Mouse (Mus musculus) thymus, adult 2 months (tissue): Measurements from ENCODE around the gene Dnah1. TPM values are rescaled to one million over a fixed set of nuclear protein-coding genes. Genes with fewer than 3 reads are reported as not detected.

Experiments
- DNase-seq: peaks from one replicate; pipeline ENCODE4 v3.0.0; 2021
- H3K27ac ChIP-seq: fragments of 200-500 bp; 2 replicates; pipeline ENCODE4 v1.5.1; 2012; ENCODE audit warnings: low read length, control low read depth; ENCODE audit not compliant: control insufficient read depth, insufficient read depth
- H3K27me3 ChIP-seq: fragments of 200-500 bp; 2 replicates; pipeline ENCODE4 v1.6.1; 2012; ENCODE audit warnings: mild to moderate bottlenecking, low read length, moderate library complexity, mixed read lengths; ENCODE audit not compliant: control insufficient read depth, insufficient read depth
- H3K36me3 ChIP-seq: fragments of 200-500 bp; 2 replicates; pipeline ENCODE4 v1.6.1; 2012; ENCODE audit warnings: mild to moderate bottlenecking, low read length, moderate library complexity; ENCODE audit not compliant: control insufficient read depth, insufficient read depth
- H3K4me1 ChIP-seq: fragments of 200-500 bp; replicated peaks from 2 replicates; pipeline ENCODE4 v1.6.1; 2012; ENCODE audit warnings: low read length; ENCODE audit not compliant: control insufficient read depth, insufficient read depth
- H3K4me3 ChIP-seq: fragments of 200-500 bp; 2 replicates; pipeline ENCODE4 v1.5.1; 2012; ENCODE audit warnings: mild to moderate bottlenecking, low read length, control low read depth, moderate library complexity; ENCODE audit not compliant: control insufficient read depth, insufficient read depth
- CTCF ChIP-seq: fragments of 200-500 bp; IDR thresholded peaks from 2 replicates; pipeline ENCODE4 v1.5.1; 2012; ENCODE audit warnings: mild to moderate bottlenecking, control low read depth, low read length, moderate library complexity, borderline replicate concordance; ENCODE audit not compliant: control insufficient read depth, poor library complexity, insufficient read depth; ENCODE audit errors: extremely low read depth
- POLR2A ChIP-seq: fragments of 200-500 bp; IDR thresholded peaks from 2 replicates; pipeline ENCODE4 v1.6.1; 2012; ENCODE audit warnings: mild to moderate bottlenecking, low read length, control low read depth, moderate library complexity; ENCODE audit not compliant: control insufficient read depth, poor library complexity, insufficient read depth; ENCODE audit errors: extremely low read depth
- WGBS: fragments of 180-500 bp; shearing (Covaris S2); methylation state at CpG from one replicate; pipeline ENCODE4 v1.1.7; 2018; 5-methylcytosine and 5-hydroxymethylcytosine counted together
- polyA plus RNA-seq: library from polyadenylated mRNA; depleted of rRNA; stranded (reverse); fragments of >200 nt; gene quantifications from 2 replicates; pipeline ENCODE4 v1.2.3, GENCODE M21; 2012; rRNA removed

Dnah1 gene
- 0.39 and 0.54 TPM in 2 replicates for polyA plus RNA-seq

DNA sequence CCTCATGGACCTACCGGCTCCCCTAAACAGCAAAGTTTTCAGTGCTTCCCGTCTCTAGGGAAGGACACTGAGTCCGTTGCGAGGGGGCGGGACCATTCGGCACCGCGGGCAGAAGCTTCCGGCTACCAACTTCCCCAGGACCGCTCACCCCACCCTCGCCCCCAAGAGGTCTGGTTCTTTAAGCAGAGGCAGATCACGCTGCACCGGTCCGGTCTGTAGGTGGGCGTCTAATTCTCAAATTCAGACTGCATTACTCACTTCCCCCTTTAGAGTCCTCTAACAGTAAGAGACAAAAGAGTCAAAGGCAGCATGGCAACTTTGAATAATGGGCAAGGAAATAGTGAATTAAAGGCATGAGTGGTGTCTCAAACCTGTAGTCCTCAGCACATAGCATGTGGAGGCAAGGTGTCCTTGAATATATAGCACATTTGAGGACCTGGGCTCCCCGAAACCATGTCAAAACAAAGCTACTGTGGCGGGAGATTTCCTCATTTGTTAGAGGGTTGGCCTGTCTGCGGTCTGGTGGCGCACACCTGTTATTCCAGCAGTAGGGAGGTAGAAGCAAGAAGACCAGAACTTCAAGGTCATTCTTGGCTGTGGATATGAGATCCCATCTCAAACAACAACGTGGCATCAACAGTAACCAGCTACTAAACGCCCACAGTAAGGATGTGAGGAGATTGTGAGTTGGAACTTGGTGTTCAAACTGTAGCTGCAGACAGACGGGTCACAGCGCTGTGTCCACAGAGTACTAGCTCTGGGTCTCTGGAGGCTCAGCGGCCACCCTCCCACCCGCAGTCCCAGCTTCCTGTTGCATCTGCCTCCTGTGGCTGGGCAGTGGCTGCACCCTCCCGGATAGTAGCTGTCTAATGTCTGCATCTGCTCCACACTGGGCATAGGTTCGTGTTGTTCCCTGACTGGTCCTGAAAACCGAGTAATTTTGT is at the start of gene Dnah1:
Dnah1 (minus strand) TSS at position 48 of the 944 bp plus-strand sequence.
- Histone ChIP-seq H3K27me3 (no peaks in the 10 kb centered on the region), H3K4me1 (peaks cover 12% of the 10 kb centered on the region), H3K4me3 (peak within 1 kb of the TSS; percentile 58), H3K36me3 (no peaks in the 10 kb centered on the region), H3K27ac (no peak within 1 kb of the TSS)
- TF ChIP-seq CTCF (no peak), POLR2A (no peak)
- DNase-seq, result peak; percentile 61
- WGBS, result 8% methylated on average over 28 of the region's 28 CpGs

DNA sequence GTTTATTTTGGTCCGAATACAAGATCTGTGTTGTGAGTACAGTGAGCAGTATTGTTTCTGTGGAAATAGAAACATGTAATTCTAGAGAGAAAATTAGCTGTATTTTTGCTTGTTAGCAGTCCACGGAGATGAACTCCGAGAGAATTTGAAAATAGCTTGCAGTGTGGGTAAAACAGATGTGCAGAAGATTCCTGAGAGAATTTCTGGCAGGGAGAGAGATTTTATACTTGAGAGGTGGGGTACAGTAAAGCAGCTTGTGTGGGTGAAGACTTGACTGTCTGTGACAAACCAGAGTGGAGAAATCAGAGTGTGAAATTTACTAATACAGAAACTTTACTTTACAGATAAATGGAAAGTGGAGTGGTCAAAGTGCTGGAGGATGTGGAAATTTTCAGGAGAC is 45.7 kb upstream of the Dnah1 start:
- Histone ChIP-seq H3K4me3 (no peak overlapping the region), H3K27ac (no peak overlapping the region), H3K36me3 (peaks cover 72% of the 10 kb centered on the region), H3K27me3 (no peaks in the 10 kb centered on the region), H3K4me1 (no peaks in the 10 kb centered on the region)
- WGBS, result 96% methylated on average over 3 of the region's 3 CpGs
- no peak for DNase-seq
- TF ChIP-seq POLR2A (no peak), CTCF (no peak)

DNA sequence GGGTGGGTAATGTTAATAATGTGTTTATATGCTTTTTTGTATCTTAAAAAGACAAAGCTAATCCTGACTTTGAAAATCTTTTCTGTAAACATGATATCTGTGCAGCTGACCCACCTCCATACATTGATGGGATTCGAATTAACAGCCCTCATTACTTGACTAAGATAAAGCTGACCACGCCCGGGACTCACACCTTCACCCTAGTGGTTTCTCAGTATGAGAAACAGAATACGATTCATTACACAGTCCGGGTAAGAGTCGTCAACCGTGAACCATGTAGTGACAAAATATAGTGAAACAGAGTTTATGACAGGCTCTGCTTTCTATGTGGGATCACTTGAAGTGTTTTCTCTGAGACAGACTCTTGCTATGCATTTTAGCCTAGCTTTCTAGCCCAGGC is 44.3 kb upstream of the Dnah1 start:
- WGBS, result 94% methylated on average over 7 of the region's 7 CpGs
- no peaks in the 10 kb centered on the region for H3K4me1 ChIP-seq
- peaks cover 71% of the 10 kb centered on the region for H3K36me3 ChIP-seq
- DNase-seq, result no peak
- H3K27me3 ChIP-seq, result no peaks in the 10 kb centered on the region
- no peak overlapping the region for H3K4me3 ChIP-seq
- TF ChIP-seq CTCF (no peak), POLR2A (no peak)
- H3K27ac ChIP-seq, result no peak overlapping the region

DNA sequence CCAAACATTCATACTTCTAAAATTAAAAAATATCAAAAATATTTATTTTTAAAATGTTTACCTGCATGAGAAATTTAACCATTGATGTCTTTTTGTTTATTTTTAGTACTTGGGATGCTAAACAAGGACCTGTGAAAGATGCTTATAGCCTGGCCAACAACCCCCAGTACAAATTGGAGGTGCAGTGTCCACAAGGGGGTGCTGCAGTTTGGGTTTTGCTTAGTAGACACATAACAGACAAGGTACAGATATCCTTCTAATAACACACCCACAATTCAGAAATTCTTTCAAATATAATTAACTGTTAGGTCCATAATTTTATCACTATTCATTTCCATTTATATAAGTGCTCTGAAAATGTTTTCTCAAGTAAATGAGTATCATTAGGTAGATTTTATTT is 41.7 kb upstream of the Dnah1 start:
- Histone ChIP-seq H3K4me1 (no peaks in the 10 kb centered on the region), H3K36me3 (peaks cover 72% of the 10 kb centered on the region), H3K27me3 (no peaks in the 10 kb centered on the region), H3K4me3 (no peak overlapping the region), H3K27ac (no peak overlapping the region)
- TF ChIP-seq POLR2A (no peak), CTCF (no peak)
- peak; percentile 71 for DNase-seq

DNA sequence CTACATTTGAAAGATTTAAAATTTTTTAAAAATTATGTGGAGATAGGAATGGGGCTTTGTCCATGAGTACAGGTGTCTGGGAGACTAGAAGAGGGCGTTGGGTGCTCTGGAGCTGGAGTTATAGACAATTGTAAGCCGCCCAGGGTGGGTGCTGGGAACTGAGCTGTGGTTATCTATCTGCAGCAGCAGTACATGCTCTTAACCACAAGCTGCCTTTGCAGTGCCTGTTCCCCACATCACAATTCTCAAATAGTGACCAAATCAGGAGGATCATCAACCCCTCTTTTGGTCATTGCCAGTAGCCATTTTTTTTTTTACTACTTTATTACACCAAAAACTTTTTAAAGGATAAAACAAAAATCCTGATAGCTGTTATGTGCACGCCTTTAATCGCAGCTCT is 40.9 kb upstream of the Dnah1 start:
- peaks cover 72% of the 10 kb centered on the region for H3K36me3 ChIP-seq
- no peak overlapping the region for H3K27ac ChIP-seq
- no peak for DNase-seq
- no peaks in the 10 kb centered on the region for H3K4me1 ChIP-seq
- no peak for TF ChIP-seq POLR2A
- no peak for TF ChIP-seq CTCF
- H3K4me3 ChIP-seq, result no peak overlapping the region
- no peaks in the 10 kb centered on the region for H3K27me3 ChIP-seq
- WGBS, result 92% methylated on average over 4 of the region's 4 CpGs

DNA sequence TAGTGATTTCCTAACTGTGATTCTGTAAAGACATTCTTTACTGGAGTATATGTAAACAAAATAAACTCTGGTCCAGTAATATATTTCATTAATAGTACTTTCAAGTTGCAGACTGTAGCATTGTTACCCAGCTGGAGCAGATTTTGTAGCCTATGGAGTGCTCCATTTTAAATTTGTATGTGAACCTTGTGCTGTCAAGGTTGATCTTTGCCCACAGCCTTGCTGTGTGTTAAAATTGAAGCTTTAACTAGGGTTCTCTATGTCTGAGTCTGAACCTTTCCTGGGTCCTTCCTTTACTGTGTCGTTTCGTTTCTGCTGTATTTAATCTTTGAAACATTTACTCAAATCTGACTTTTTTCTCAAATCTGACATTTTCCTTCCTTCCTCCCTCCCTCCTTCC is 38.5 kb upstream of the Dnah1 start:
- DNase-seq, result no peak
- no peak overlapping the region for H3K4me3 ChIP-seq
- WGBS, result 99% methylated on average over 2 of the region's 2 CpGs
- TF ChIP-seq CTCF, result no peak
- TF ChIP-seq POLR2A, result no peak
- H3K27ac ChIP-seq, result no peak overlapping the region
- peaks cover 63% of the 10 kb centered on the region for H3K36me3 ChIP-seq
- no peaks in the 10 kb centered on the region for H3K4me1 ChIP-seq
- no peaks in the 10 kb centered on the region for H3K27me3 ChIP-seq

DNA sequence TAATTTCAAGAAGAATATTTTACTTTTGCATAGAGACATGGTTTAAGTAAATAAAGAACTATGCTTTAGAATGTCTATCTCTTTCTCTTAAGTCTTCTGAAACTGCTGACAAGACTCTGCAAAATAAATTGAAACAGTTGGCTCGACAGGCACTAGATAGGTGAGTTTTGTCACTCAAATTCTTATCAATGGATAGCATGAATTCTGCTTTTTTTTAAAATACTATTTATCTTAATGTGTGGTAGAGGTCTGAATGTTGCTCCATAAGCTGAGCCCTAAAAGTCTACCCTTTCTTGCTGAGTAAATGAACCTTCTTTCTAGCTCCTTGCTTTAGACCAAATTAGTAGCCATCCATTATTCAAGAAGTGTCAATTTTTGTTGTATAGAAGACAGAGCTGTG is 21.7 kb upstream of the Dnah1 start:
- no peak for DNase-seq
- Histone ChIP-seq H3K27ac (no peak overlapping the region), H3K4me3 (no peak overlapping the region), H3K36me3 (peaks cover 40% of the 10 kb centered on the region), H3K27me3 (no peaks in the 10 kb centered on the region), H3K4me1 (no peaks in the 10 kb centered on the region)
- WGBS, result 96% methylated on average over 1 of the region's 1 CpGs
- no peak for TF ChIP-seq POLR2A
- no peak for TF ChIP-seq CTCF
